Mouse (Mus musculus): ENCODE measurements around the gene Dusp27.
"Not testable (repeated sequence)": the region's sequence is repeated elsewhere in the genome, so short reads cannot be mapped to it uniquely, and the experiment has no call there.

Dusp27 gene

GRCm38 (mm10) chr1:166152034-166152433 lies 24.3 kb upstream of the Dusp27 start:
- Histone ChIP-seq H3K4me3 (replicated peaks; ENCODE audit: low read length) (peak overlapping the region; percentile 58), H3K4me1 (replicated peaks; ENCODE audit: low read depth, low read length) (peaks cover 92% of the 10 kb centered on the region), H3K36me3 (ENCODE audit: insufficient read depth, low read length) (peaks cover 79% of the 10 kb centered on the region), H3K9me3 (ENCODE audit: low read length) (peaks cover 18% of the 10 kb centered on the region; the same call in 1 of the 2 replicates), H3K27me3 (ENCODE audit: insufficient read depth, low read length) (no peaks in the 10 kb centered on the region)
- TF ChIP-seq CTCF (conservative IDR thresholded peaks at IDR 0.05; ENCODE audit: low read length) (no peak), NANOG (IDR thresholded peaks at IDR 0.05; ENCODE audit: borderline replicate concordance, low read length) (no peak), POU5F1 (IDR thresholded peaks at IDR 0.05; ENCODE audit: borderline replicate concordance, low read length) (no peak)

GRCm38 (mm10) chr1:166151341-166151740 lies 23.6 kb upstream of the Dusp27 start:
- H3K4me3 ChIP-seq (replicated peaks; ENCODE audit: low read length): peak overlapping the region; percentile 58; the same call in 1 of the 2 replicates
- peaks cover 89% of the 10 kb centered on the region for H3K4me1 ChIP-seq (replicated peaks; ENCODE audit: low read depth, low read length)
- H3K9me3 ChIP-seq (ENCODE audit: low read length): peaks cover 18% of the 10 kb centered on the region; the same call in 1 of the 2 replicates
- TF ChIP-seq CTCF (conservative IDR thresholded peaks at IDR 0.05; ENCODE audit: low read length): no peak
- no peak for TF ChIP-seq NANOG (IDR thresholded peaks at IDR 0.05; ENCODE audit: borderline replicate concordance, low read length)
- no peak for TF ChIP-seq POU5F1 (IDR thresholded peaks at IDR 0.05; ENCODE audit: borderline replicate concordance, low read length)
- peaks cover 78% of the 10 kb centered on the region for H3K36me3 ChIP-seq (ENCODE audit: insufficient read depth, low read length)
- no peaks in the 10 kb centered on the region for H3K27me3 ChIP-seq (ENCODE audit: insufficient read depth, low read length)

GRCm38 (mm10) chr1:166150035-166150434 lies 22.3 kb upstream of the Dusp27 start:
- TF ChIP-seq CTCF (conservative IDR thresholded peaks at IDR 0.05; ENCODE audit: low read length) (no peak), NANOG (IDR thresholded peaks at IDR 0.05; ENCODE audit: borderline replicate concordance, low read length) (no peak), POU5F1 (IDR thresholded peaks at IDR 0.05; ENCODE audit: borderline replicate concordance, low read length) (no peak)
- Histone ChIP-seq H3K36me3 (ENCODE audit: insufficient read depth, low read length) (peaks cover 82% of the 10 kb centered on the region), H3K27me3 (ENCODE audit: insufficient read depth, low read length) (no peaks in the 10 kb centered on the region), H3K4me3 (replicated peaks; ENCODE audit: low read length) (0 out of 2 replicates have a peak overlapping the region, but pooled peaks have one; percentile 3), H3K9me3 (ENCODE audit: low read length) (peaks cover 21% of the 10 kb centered on the region; the same call in 1 of the 2 replicates), H3K4me1 (replicated peaks; ENCODE audit: low read depth, low read length) (peaks cover 90% of the 10 kb centered on the region)

GRCm38 (mm10) chr1:166149441-166149840 lies 21.7 kb upstream of the Dusp27 start:
- H3K4me3 ChIP-seq (replicated peaks; ENCODE audit: low read length): no peak overlapping the region
- no peaks in the 10 kb centered on the region for H3K27me3 ChIP-seq (ENCODE audit: insufficient read depth, low read length)
- H3K9me3 ChIP-seq (ENCODE audit: low read length): peaks cover 26% of the 10 kb centered on the region
- peaks cover 87% of the 10 kb centered on the region for H3K4me1 ChIP-seq (replicated peaks; ENCODE audit: low read depth, low read length)
- no peak for TF ChIP-seq NANOG (IDR thresholded peaks at IDR 0.05; ENCODE audit: borderline replicate concordance, low read length)
- no peak for TF ChIP-seq POU5F1 (IDR thresholded peaks at IDR 0.05; ENCODE audit: borderline replicate concordance, low read length)
- no peak for TF ChIP-seq CTCF (conservative IDR thresholded peaks at IDR 0.05; ENCODE audit: low read length)
- peaks cover 84% of the 10 kb centered on the region for H3K36me3 ChIP-seq (ENCODE audit: insufficient read depth, low read length)

GRCm38 (mm10) chr1:166147657-166148056 lies 19.9 kb upstream of the Dusp27 start:
- Histone ChIP-seq H3K36me3 (ENCODE audit: insufficient read depth, low read length) (peaks cover 96% of the 10 kb centered on the region), H3K4me3 (replicated peaks; ENCODE audit: low read length) (no peak overlapping the region), H3K27me3 (ENCODE audit: insufficient read depth, low read length) (no peaks in the 10 kb centered on the region), H3K9me3 (ENCODE audit: low read length) (peaks cover 40% of the 10 kb centered on the region), H3K4me1 (replicated peaks; ENCODE audit: low read depth, low read length) (peaks cover 91% of the 10 kb centered on the region)
- no peak for TF ChIP-seq NANOG (IDR thresholded peaks at IDR 0.05; ENCODE audit: borderline replicate concordance, low read length)
- no peak for TF ChIP-seq CTCF (conservative IDR thresholded peaks at IDR 0.05; ENCODE audit: low read length)
- no peak for TF ChIP-seq POU5F1 (IDR thresholded peaks at IDR 0.05; ENCODE audit: borderline replicate concordance, low read length)

- Histone ChIP-seq H3K9me3 (ENCODE audit: low read length) (peaks cover 40% of the 10 kb centered on the region), H3K4me1 (replicated peaks; ENCODE audit: low read depth, low read length) (peaks cover 90% of the 10 kb centered on the region), H3K36me3 (ENCODE audit: insufficient read depth, low read length) (peaks cover 87% of the 10 kb centered on the region), H3K4me3 (replicated peaks; ENCODE audit: low read length) (no peak overlapping the region), H3K27me3 (ENCODE audit: insufficient read depth, low read length) (no peaks in the 10 kb centered on the region)
- TF ChIP-seq CTCF (conservative IDR thresholded peaks at IDR 0.05; ENCODE audit: low read length) (no peak), POU5F1 (IDR thresholded peaks at IDR 0.05; ENCODE audit: borderline replicate concordance, low read length) (no peak), NANOG (IDR thresholded peaks at IDR 0.05; ENCODE audit: borderline replicate concordance, low read length) (no peak)
Measured at GRCm38 (mm10) chr1:166146626-166147025, 18.9 kb upstream of the Dusp27 start.

GRCm38 (mm10) chr1:166142369-166142768 lies 14.6 kb upstream of the Dusp27 start:
- TF ChIP-seq POU5F1 (IDR thresholded peaks at IDR 0.05; ENCODE audit: borderline replicate concordance, low read length) (no peak), NANOG (IDR thresholded peaks at IDR 0.05; ENCODE audit: borderline replicate concordance, low read length) (peak; percentile 87)
- peaks cover 67% of the 10 kb centered on the region for H3K36me3 ChIP-seq (ENCODE audit: insufficient read depth, low read length)
- peaks cover 90% of the 10 kb centered on the region for H3K4me1 ChIP-seq (replicated peaks; ENCODE audit: low read depth, low read length)
- peaks cover 23% of the 10 kb centered on the region for H3K9me3 ChIP-seq (ENCODE audit: low read length)
- peak overlapping the region; percentile 30; the same call in 1 of the 2 replicates for H3K4me3 ChIP-seq (replicated peaks; ENCODE audit: low read length)
- H3K27me3 ChIP-seq (ENCODE audit: insufficient read depth, low read length): no peaks in the 10 kb centered on the region

GRCm38 (mm10) chr1:166141868-166142267 lies 14.1 kb upstream of the Dusp27 start:
- peaks cover 64% of the 10 kb centered on the region for H3K36me3 ChIP-seq (ENCODE audit: insufficient read depth, low read length)
- peaks cover 23% of the 10 kb centered on the region for H3K9me3 ChIP-seq (ENCODE audit: low read length)
- not testable (repeated sequence) for H3K27me3 ChIP-seq (ENCODE audit: insufficient read depth, low read length)
- H3K4me1 ChIP-seq (replicated peaks; ENCODE audit: low read depth, low read length): peaks cover 92% of the 10 kb centered on the region
- peak overlapping the region; percentile 30; the same call in 1 of the 2 replicates for H3K4me3 ChIP-seq (replicated peaks; ENCODE audit: low read length)

GRCm38 (mm10) chr1:166139620-166140184 lies 12.0 kb upstream of the Dusp27 start:
- Histone ChIP-seq H3K4me3 (replicated peaks; ENCODE audit: low read length) (peak overlapping the region; percentile 37), H3K36me3 (ENCODE audit: insufficient read depth, low read length) (peaks cover 50% of the 10 kb centered on the region), H3K27me3 (ENCODE audit: insufficient read depth, low read length) (no peaks in the 10 kb centered on the region), H3K9me3 (ENCODE audit: low read length) (peaks cover 17% of the 10 kb centered on the region), H3K4me1 (replicated peaks; ENCODE audit: low read depth, low read length) (peaks cover 91% of the 10 kb centered on the region)
- TF ChIP-seq NANOG (IDR thresholded peaks at IDR 0.05; ENCODE audit: borderline replicate concordance, low read length) (peak; percentile 46; the same call in 1 of the 2 replicates), CTCF (conservative IDR thresholded peaks at IDR 0.05; ENCODE audit: low read length) (no peak), POU5F1 (IDR thresholded peaks at IDR 0.05; ENCODE audit: borderline replicate concordance, low read length) (no peak)
